Mouse (Mus musculus): Measurements from ENCODE around the gene Dapk3. TPM values are rescaled to one million over a fixed set of nuclear protein-coding genes. Genes with fewer than 3 reads are reported as not detected.
A peak's percentile ranks its signal among the peaks of the same experiment; 100 is the strongest.

Gene Dapk3
- polyA plus RNA-seq, 1 experiment from 2014 or later, result 48.9 TPM

DNA sequence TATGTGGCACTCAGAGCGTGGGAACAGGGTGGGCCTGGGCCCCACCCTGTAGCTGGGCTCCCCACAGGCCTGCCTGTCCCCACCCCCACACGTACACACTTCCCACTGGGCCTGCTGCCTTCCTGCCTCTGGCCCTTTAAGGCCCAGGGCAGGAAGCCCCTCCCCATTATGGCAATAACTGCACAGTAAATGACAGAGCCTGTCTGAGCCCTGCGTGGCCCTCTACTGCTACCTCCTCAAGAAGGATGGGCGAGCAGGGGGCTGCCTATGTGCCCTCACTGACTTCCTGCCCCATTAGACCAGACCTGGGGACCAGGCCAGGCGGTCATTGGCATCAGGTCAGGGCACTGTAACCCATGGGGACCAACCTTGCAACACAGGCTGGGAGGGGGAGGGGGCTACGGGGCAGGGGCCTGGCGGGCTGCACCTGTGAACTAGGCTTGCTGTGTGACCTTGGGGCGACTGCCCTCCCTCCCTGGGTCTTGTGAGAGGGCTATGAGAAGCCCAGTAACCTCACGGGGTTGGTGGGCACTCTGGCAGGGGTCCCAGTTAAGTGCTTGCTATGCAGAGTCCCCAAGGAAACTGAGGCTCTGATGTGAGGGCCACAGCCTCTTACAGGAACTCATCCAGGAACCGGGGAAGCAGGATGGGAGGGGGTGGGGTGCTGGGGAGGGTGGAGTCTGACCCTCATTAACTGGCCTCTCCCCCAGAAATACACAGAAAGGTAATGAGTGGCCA is 41.9 kb upstream of the Dapk3 start:
- peak overlapping the region; percentile 17; the same call in 1 of the 2 replicates for H3K4me3 ChIP-seq (ENCODE audit: low read depth, low read length)
- no peaks in the 10 kb centered on the region for H3K27me3 ChIP-seq (replicated peaks; ENCODE audit: insufficient read depth, low read length)
- ATAC-seq, result no peak
- H3K9me3 ChIP-seq (ENCODE audit: low read length), result no peaks in the 10 kb centered on the region
- 23% methylated on average over 9 of the region's 10 CpGs for WGBS
- TF ChIP-seq EP300 (IDR thresholded peaks at IDR 0.05) (no peak), CTCF (IDR thresholded peaks at IDR 0.05) (no peak)
- peaks cover 43% of the 10 kb centered on the region for H3K4me1 ChIP-seq (ENCODE audit: insufficient read depth, low read depth, low read length)
- DNase-seq (ENCODE audit: low spot score), result peak; percentile 56
- H3K36me3 ChIP-seq (ENCODE audit: insufficient read depth, low read length), result peaks cover 18% of the 10 kb centered on the region
- peak overlapping the region; percentile 34 for H3K9ac ChIP-seq (replicated peaks; ENCODE audit: low read depth)
- H3K4me2 ChIP-seq (replicated peaks; ENCODE audit: low read depth, low read length), result peak overlapping the region; percentile 68
- H3K27ac ChIP-seq (ENCODE audit: low read length), result peak overlapping the region; percentile 39

GRCm38 (mm10) chr10:81141455-81142210 is 41.2 kb upstream of the Dapk3 start:
- Histone ChIP-seq H3K36me3 (ENCODE audit: insufficient read depth, low read length) (peaks cover 18% of the 10 kb centered on the region), H3K9me3 (ENCODE audit: low read length) (no peaks in the 10 kb centered on the region), H3K27ac (ENCODE audit: low read length) (0 out of 2 replicates have a peak overlapping the region, but pooled peaks have one; percentile 38), H3K4me1 (ENCODE audit: insufficient read depth, low read depth, low read length) (peaks cover 44% of the 10 kb centered on the region), H3K27me3 (replicated peaks; ENCODE audit: insufficient read depth, low read length) (no peaks in the 10 kb centered on the region), H3K4me2 (replicated peaks; ENCODE audit: low read depth, low read length) (peak overlapping the region; percentile 68), H3K9ac (replicated peaks; ENCODE audit: low read depth) (peak overlapping the region; percentile 34; the same call in 1 of the 2 replicates), H3K4me3 (ENCODE audit: low read depth, low read length) (no peak overlapping the region)
- DNase-seq (ENCODE audit: low spot score), result no peak
- 79% methylated on average over 7 of the region's 7 CpGs for WGBS
- ATAC-seq, result no peak
- TF ChIP-seq CTCF (IDR thresholded peaks at IDR 0.05) (no peak), EP300 (IDR thresholded peaks at IDR 0.05) (no peak)

- Histone ChIP-seq H3K27me3 (replicated peaks; ENCODE audit: insufficient read depth, low read length) (no peaks in the 10 kb centered on the region), H3K9ac (replicated peaks; ENCODE audit: low read depth) (no peak overlapping the region)
These were observed 40.2 kb upstream of the Dapk3 start for GRCm38 (mm10) chr10:81142551-81142981.

GRCm38 (mm10) chr10:81143157-81143633 is 39.6 kb upstream of the Dapk3 start:
- Histone ChIP-seq H3K36me3 (ENCODE audit: insufficient read depth, low read length) (peaks cover 31% of the 10 kb centered on the region), H3K27ac (ENCODE audit: low read length) (peak overlapping the region; percentile 59; the same call in 1 of the 2 replicates), H3K4me3 (ENCODE audit: low read depth, low read length) (no peak overlapping the region), H3K27me3 (replicated peaks; ENCODE audit: insufficient read depth, low read length) (no peaks in the 10 kb centered on the region), H3K9ac (replicated peaks; ENCODE audit: low read depth) (no peak overlapping the region), H3K9me3 (ENCODE audit: low read length) (no peaks in the 10 kb centered on the region), H3K4me1 (ENCODE audit: insufficient read depth, low read depth, low read length) (peaks cover 44% of the 10 kb centered on the region), H3K4me2 (replicated peaks; ENCODE audit: low read depth, low read length) (no peak overlapping the region)
- DNase-seq (ENCODE audit: low spot score) (peak; percentile 52), ATAC-seq (peak; percentile 25)
- TF ChIP-seq CTCF (IDR thresholded peaks at IDR 0.05), result 0 out of 2 replicates have a peak, but pooled peaks have one; percentile 29
- no peak for TF ChIP-seq EP300 (IDR thresholded peaks at IDR 0.05)
- 83% methylated on average over 7 of the region's 7 CpGs for WGBS

More at GRCm38 (mm10) chr10:81142551-81142981, 40.2 kb upstream of the Dapk3 start:
- WGBS, result 75% methylated on average over 5 of the region's 5 CpGs
- Histone ChIP-seq H3K27ac (ENCODE audit: low read length) (peak overlapping the region; percentile 59), H3K4me2 (replicated peaks; ENCODE audit: low read depth, low read length) (peak overlapping the region; percentile 17), H3K9me3 (ENCODE audit: low read length) (no peaks in the 10 kb centered on the region), H3K36me3 (ENCODE audit: insufficient read depth, low read length) (peaks cover 25% of the 10 kb centered on the region), H3K4me3 (ENCODE audit: low read depth, low read length) (no peak overlapping the region), H3K4me1 (ENCODE audit: insufficient read depth, low read depth, low read length) (peaks cover 44% of the 10 kb centered on the region)
- TF ChIP-seq CTCF (IDR thresholded peaks at IDR 0.05) (no peak), EP300 (IDR thresholded peaks at IDR 0.05) (no peak)
- DNase-seq (ENCODE audit: low spot score) (no peak), ATAC-seq (no peak)

- Histone ChIP-seq H3K9ac (replicated peaks; ENCODE audit: low read depth) (no peak overlapping the region), H3K4me3 (ENCODE audit: low read depth, low read length) (no peak overlapping the region), H3K4me2 (replicated peaks; ENCODE audit: low read depth, low read length) (no peak overlapping the region), H3K36me3 (ENCODE audit: insufficient read depth, low read length) (peaks cover 38% of the 10 kb centered on the region), H3K27me3 (replicated peaks; ENCODE audit: insufficient read depth, low read length) (no peaks in the 10 kb centered on the region), H3K9me3 (ENCODE audit: low read length) (no peaks in the 10 kb centered on the region), H3K27ac (ENCODE audit: low read length) (no peak overlapping the region), H3K4me1 (ENCODE audit: insufficient read depth, low read depth, low read length) (peaks cover 38% of the 10 kb centered on the region)
- TF ChIP-seq EP300 (IDR thresholded peaks at IDR 0.05) (no peak), CTCF (IDR thresholded peaks at IDR 0.05) (no peak)
- 95% methylated on average over 50 of the region's 52 CpGs for WGBS
- DNase-seq (ENCODE audit: low spot score), result no peak
- no peak for ATAC-seq
These were observed 38.9 kb upstream of the Dapk3 start for GRCm38 (mm10) chr10:81143845-81144437.

DNA sequence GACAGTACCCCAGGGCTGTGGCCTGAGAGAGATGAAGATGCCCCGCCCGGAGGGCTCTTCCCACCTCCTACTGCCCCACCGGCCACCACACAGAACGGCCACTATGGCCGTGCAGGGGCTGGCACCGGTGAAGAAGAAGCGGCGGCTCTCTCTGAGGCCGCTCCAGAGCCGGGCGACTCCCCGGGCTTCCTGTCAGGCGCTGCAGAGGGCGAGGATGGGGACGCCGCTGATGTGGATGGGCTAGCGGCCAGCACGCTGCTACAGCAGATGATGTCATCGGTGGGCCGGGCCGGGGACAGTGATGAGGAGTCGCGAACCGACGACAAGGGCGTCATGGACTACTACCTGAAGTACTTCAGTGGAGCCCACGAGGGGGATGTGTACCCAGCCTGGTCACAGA is 38.1 kb upstream of the Dapk3 start:
- H3K4me3 ChIP-seq (ENCODE audit: low read depth, low read length), result no peak overlapping the region
- H3K27me3 ChIP-seq (replicated peaks; ENCODE audit: insufficient read depth, low read length), result no peaks in the 10 kb centered on the region
- H3K9me3 ChIP-seq (ENCODE audit: low read length), result no peaks in the 10 kb centered on the region
- no peak overlapping the region for H3K27ac ChIP-seq (ENCODE audit: low read length)
- H3K4me2 ChIP-seq (replicated peaks; ENCODE audit: low read depth, low read length), result no peak overlapping the region
- 84% methylated on average over 27 of the region's 27 CpGs for WGBS
- peaks cover 43% of the 10 kb centered on the region for H3K36me3 ChIP-seq (ENCODE audit: insufficient read depth, low read length)
- no peak for ATAC-seq
- peaks cover 32% of the 10 kb centered on the region for H3K4me1 ChIP-seq (ENCODE audit: insufficient read depth, low read depth, low read length)
- no peak for DNase-seq (ENCODE audit: low spot score)
- H3K9ac ChIP-seq (replicated peaks; ENCODE audit: low read depth), result no peak overlapping the region
- no peak for TF ChIP-seq EP300 (IDR thresholded peaks at IDR 0.05)
- no peak for TF ChIP-seq CTCF (IDR thresholded peaks at IDR 0.05)

Measured in lung, postnatal 0 days (tissue).